Mouse (Mus musculus): ENCODE measurements around the gene Fbxw4.

DNA sequence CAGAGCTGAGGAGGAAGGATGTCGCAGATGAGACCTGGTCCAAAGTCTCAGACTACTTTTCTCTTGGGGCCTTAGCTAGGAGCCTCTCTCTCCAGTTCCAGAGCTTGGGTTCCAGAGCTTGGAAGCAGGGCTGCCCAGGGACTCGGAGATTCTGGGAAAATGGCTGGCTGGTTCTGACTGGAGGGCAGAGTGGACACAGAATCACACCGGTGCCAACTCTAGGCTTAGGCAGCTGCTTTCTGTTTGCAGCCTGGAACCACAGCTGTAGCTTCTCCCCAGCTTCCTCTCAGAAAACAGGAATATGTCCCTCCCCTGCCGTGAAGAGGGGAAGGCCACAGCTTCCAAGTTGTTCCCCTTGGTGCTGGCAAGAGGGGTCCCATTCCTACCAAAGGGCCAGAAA is 110.2 kb downstream of the Fbxw4 start:
- TF ChIP-seq CTCF (IDR thresholded peaks at IDR 0.05; ENCODE audit: borderline replicate concordance, extremely low read depth, insufficient read depth, insufficient read length) (no peak), POLR2A (IDR thresholded peaks at IDR 0.05; ENCODE audit: borderline replicate concordance, extremely low read depth, insufficient read depth, insufficient read length, poor library complexity, severe bottlenecking) (no peak)
